Mouse (Mus musculus) erythroblast, embryonic 14.5 days (primary cell): ENCODE results near the gene Sowaha.

Experiments used
- GATA1 ChIP-seq: IDR thresholded peaks from 2 replicates; pipeline ENCODE4 v1.6.1; 2012; ENCODE audit warnings: low read length, inconsistent platforms, mixed read lengths
- TAL1 ChIP-seq: IDR thresholded peaks from 3 replicates; pipeline ENCODE4 v1.6.1; 2012; ENCODE audit warnings: low read length, inconsistent platforms, mixed read lengths

DNA sequence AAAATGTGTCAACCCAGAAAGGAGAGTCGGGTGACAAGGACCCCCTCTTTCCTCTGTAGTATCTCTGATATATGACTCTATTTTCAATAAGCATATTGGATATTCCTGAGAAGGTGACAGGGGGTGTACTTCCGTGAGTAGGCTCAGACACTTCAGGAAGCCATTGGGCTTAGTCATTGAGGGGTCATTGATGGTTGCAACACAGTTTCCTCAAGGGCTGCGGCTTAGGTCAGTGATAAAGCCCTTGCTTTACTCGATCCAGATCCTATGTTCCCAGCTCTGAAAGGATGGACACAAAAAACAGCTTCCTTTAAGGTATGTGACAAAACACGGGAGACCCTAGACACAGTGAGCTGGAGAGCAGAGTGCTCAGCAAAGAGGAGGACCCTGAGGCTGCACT lies 23.7 kb upstream of the Sowaha start:
- no peak for TF ChIP-seq GATA1
- TF ChIP-seq TAL1, result no peak
